Mouse (Mus musculus): Measurements from ENCODE around the gene Rnf150. TPM values are rescaled to one million over a fixed set of nuclear protein-coding genes. Genes with fewer than 3 reads are reported as not detected.

Rnf150 gene
- total and polyA plus RNA-seq, 3 experiments = 0.13 to 0.50 (median 0.39) TPM

GRCm38 (mm10) chr8:82863745-82864520 lies 777 bp downstream of the Rnf150 start:
- peak; percentile 25 for DNase-seq (ENCODE audit: extremely low read depth)
- Histone ChIP-seq H3K4me1 (ENCODE audit: control insufficient read depth in 1 of 2, insufficient read depth in 2 of 2) (peaks cover 0 to 8% of the 10 kb centered on the region in 2 experiments; a peak in 3 of 4 replicates), H3K9me3 (replicated peaks; ENCODE audit: low read length) (no peaks in the 10 kb centered on the region), H3K27me3 (replicated peaks) (peaks cover 5% of the 10 kb centered on the region), H3K79me2 (replicated peaks; ENCODE audit: control insufficient read depth, extremely low read depth, insufficient read depth, poor library complexity, severe bottlenecking) (no peaks in the 10 kb centered on the region), H3K4me2 (ENCODE audit: insufficient read depth, low read depth, poor library complexity, severe bottlenecking) (peak overlapping the region; percentile 79), H3K27ac (ENCODE audit: insufficient read depth, low read depth) (no peak overlapping the region), H3K36me3 (replicated peaks in 1 of 2; ENCODE audit: control insufficient read depth in 1 of 2, insufficient read depth in 1 of 2, low read length in 1 of 2) (no peaks in the 10 kb centered on the region), H3K9ac (ENCODE audit: insufficient read depth, low read depth) (peak overlapping the region; percentile 46), H3K4me3 (replicated peaks in 1 of 3; ENCODE audit: low read depth in 2 of 3, low read length in 2 of 3, poor library complexity in 1 of 3) (peak overlapping the region; percentile 40 to 72 (median 67))
- in situ Hi-C loops (cut with MboI; ENCODE audit: low pct_ligation_motif_present, low pct_unique_long_range_greater_than_20kb, low sequenced_read_pairs) (loop anchor here (5.0 to 10.0 kb wide), 2 partner anchors 223 to 321 kb away; no protein-coding TSS in a partner anchor), dilution Hi-C loops (cut with MboI; ENCODE audit: extremely low pct_ligation_motif_present, extremely low pct_unique_long_range_greater_than_20kb, low sequenced_read_pairs) (no loop called here)
- no peak for TF ChIP-seq TBP (conservative IDR thresholded peaks at IDR 0.05; ENCODE audit: low read depth, low read length)
- peak; percentile 36; the same call in 1 of the 2 replicates for TF ChIP-seq UBTF (IDR thresholded peaks at IDR 0.05; ENCODE audit: low read depth, low read length)

GRCm38 (mm10) chr8:82864521-82864818 lies 1.3 kb downstream of the Rnf150 start:
- Histone ChIP-seq H3K27me3 (replicated peaks) (peaks cover 5% of the 10 kb centered on the region), H3K36me3 (replicated peaks in 1 of 2; ENCODE audit: control insufficient read depth in 1 of 2, insufficient read depth in 1 of 2, low read length in 1 of 2) (no peaks in the 10 kb centered on the region), H3K4me3 (replicated peaks in 1 of 3; ENCODE audit: low read depth in 2 of 3, low read length in 2 of 3, poor library complexity in 1 of 3) (peak overlapping the region; percentile 40 to 72 (median 67)), H3K9me3 (replicated peaks; ENCODE audit: low read length) (no peaks in the 10 kb centered on the region), H3K79me2 (replicated peaks; ENCODE audit: control insufficient read depth, extremely low read depth, insufficient read depth, poor library complexity, severe bottlenecking) (no peaks in the 10 kb centered on the region), H3K27ac (ENCODE audit: insufficient read depth, low read depth) (no peak overlapping the region), H3K4me2 (ENCODE audit: insufficient read depth, low read depth, poor library complexity, severe bottlenecking) (peak overlapping the region; percentile 79), H3K9ac (ENCODE audit: insufficient read depth, low read depth) (no peak overlapping the region), H3K4me1 (ENCODE audit: control insufficient read depth in 1 of 2, insufficient read depth in 2 of 2) (peaks cover 0 to 8% of the 10 kb centered on the region in 2 experiments; a peak in 3 of 4 replicates)
- no peak for TF ChIP-seq BHLHE40 (IDR thresholded peaks at IDR 0.05; ENCODE audit: low read depth, low read length)
- no peak for TF ChIP-seq ETS1 (conservative IDR thresholded peaks at IDR 0.05; ENCODE audit: low read depth, low read length)
- no peak for TF ChIP-seq ELF1 (IDR thresholded peaks at IDR 0.05; ENCODE audit: low read depth, low read length)
- TF ChIP-seq CTCF (conservative IDR thresholded peaks at IDR 0.05 in 1 of 2, IDR thresholded peaks at IDR 0.05 in 1 of 2; ENCODE audit: low read depth in 2 of 2, low read length in 2 of 2) = no peak
- no peak for TF ChIP-seq MAFK (IDR thresholded peaks at IDR 0.05; ENCODE audit: insufficient replicate concordance, low read length)
- TF ChIP-seq SMC3 (IDR thresholded peaks at IDR 0.05; ENCODE audit: low read depth, low read length) = no peak
- no peak for TF ChIP-seq GABPA (IDR thresholded peaks at IDR 0.05; ENCODE audit: insufficient replicate concordance, low read depth, low read length)
- dilution Hi-C loops (cut with MboI; ENCODE audit: extremely low pct_ligation_motif_present, extremely low pct_unique_long_range_greater_than_20kb, low sequenced_read_pairs) = no loop called here
- DNase-seq (ENCODE audit: extremely low read depth) = no peak
- in situ Hi-C loops (cut with MboI; ENCODE audit: low pct_ligation_motif_present, low pct_unique_long_range_greater_than_20kb, low sequenced_read_pairs) = loop anchor here (5.0 to 10.0 kb wide), 2 partner anchors 223 to 320 kb away; no protein-coding TSS in a partner anchor

GRCm38 (mm10) chr8:82865239-82865638 lies 2.1 kb downstream of the Rnf150 start:
- in situ Hi-C loops (cut with MboI; ENCODE audit: low pct_ligation_motif_present, low pct_unique_long_range_greater_than_20kb, low sequenced_read_pairs) = loop anchor here (10.0 kb wide), 1 partner anchor 320 kb away; no protein-coding TSS in a partner anchor
- no peak for DNase-seq (ENCODE audit: extremely low read depth)
- dilution Hi-C loops (cut with MboI; ENCODE audit: extremely low pct_ligation_motif_present, extremely low pct_unique_long_range_greater_than_20kb, low sequenced_read_pairs) = no loop called here
- Histone ChIP-seq H3K4me3 (replicated peaks in 1 of 3; ENCODE audit: low read depth in 2 of 3, low read length in 2 of 3, poor library complexity in 1 of 3) (no peak overlapping the region), H3K79me2 (replicated peaks; ENCODE audit: control insufficient read depth, extremely low read depth, insufficient read depth, poor library complexity, severe bottlenecking) (no peaks in the 10 kb centered on the region), H3K36me3 (replicated peaks in 1 of 2; ENCODE audit: control insufficient read depth in 1 of 2, insufficient read depth in 1 of 2, low read length in 1 of 2) (no peaks in the 10 kb centered on the region), H3K4me1 (ENCODE audit: control insufficient read depth in 1 of 2, insufficient read depth in 2 of 2) (peaks cover 0 to 8% of the 10 kb centered on the region in 2 experiments; a peak in 3 of 4 replicates), H3K27me3 (replicated peaks) (peaks cover 5% of the 10 kb centered on the region), H3K4me2 (ENCODE audit: insufficient read depth, low read depth, poor library complexity, severe bottlenecking) (no peak overlapping the region), H3K27ac (ENCODE audit: insufficient read depth, low read depth) (no peak overlapping the region), H3K9ac (ENCODE audit: insufficient read depth, low read depth) (no peak overlapping the region), H3K9me3 (replicated peaks; ENCODE audit: low read length) (no peaks in the 10 kb centered on the region)
- TF ChIP-seq TBP (conservative IDR thresholded peaks at IDR 0.05; ENCODE audit: low read depth, low read length) = no peak
- TF ChIP-seq ELF1 (IDR thresholded peaks at IDR 0.05; ENCODE audit: low read depth, low read length) = no peak
- TF ChIP-seq MYC (IDR thresholded peaks at IDR 0.05; ENCODE audit: low read depth, low read length) = no peak
- no peak for TF ChIP-seq POLR2AphosphoS2 (IDR thresholded peaks at IDR 0.05; ENCODE audit: low read depth, low read length)
- TF ChIP-seq BHLHE40 (IDR thresholded peaks at IDR 0.05; ENCODE audit: low read depth, low read length) = no peak
- TF ChIP-seq JUND (conservative IDR thresholded peaks at IDR 0.05; ENCODE audit: low read depth, low read length) = no peak
- TF ChIP-seq HCFC1 (IDR thresholded peaks at IDR 0.05; ENCODE audit: low read depth, low read length) = no peak
- TF ChIP-seq RCOR1 (conservative IDR thresholded peaks at IDR 0.05; ENCODE audit: low read depth, low read length) = no peak

Measured in CH12.LX (cell line).